Mouse (Mus musculus) midbrain, embryonic 12.5 days (tissue): ENCODE data around the gene Rragb. TPM values are rescaled to one million over a fixed set of nuclear protein-coding genes. Genes with fewer than 3 reads are reported as not detected.

Experiments
- polyA plus RNA-seq: library from polyadenylated mRNA; unstranded; fragments of >200 nt; fragmentation: Nextera tagmentation; extraction: Ambion mirVana; gene quantifications from 2 replicates; pipeline ENCODE4 v1.2.1, GENCODE M21; 2016

Rragb gene
- polyA plus RNA-seq, 1 experiment from 2014 or later, result 5.8 TPM

Other genes with a start within 250 kb of the Rragb start
- 4.0 and 5.0 TPM in 2 replicates for gene Usp51, start 133.5 kb upstream of the Rragb start, polyA plus RNA-seq
- 96.0 and 98.9 TPM in 2 replicates for gene Mageh1, start 102.4 kb upstream of the Rragb start, polyA plus RNA-seq
- 0.26 and 0.63 TPM in 2 replicates for gene Foxr2, start 21.2 kb upstream of the Rragb start, polyA plus RNA-seq
- gene Klf8, start 97.5 kb downstream of the Rragb start, polyA plus RNA-seq, result 3.3 and 3.8 TPM in 2 replicates